Mouse (Mus musculus) myocyte (in vitro differentiated cells): ENCODE results near the gene Gm27027.

Source experiments
- MAX ChIP-seq: IDR thresholded peaks from one replicate; pipeline ENCODE4 v1.6.1; 2011; ENCODE audit warnings: low read depth, mild to moderate bottlenecking, control low read depth
- POLR2A ChIP-seq: IDR thresholded peaks from one replicate; pipeline ENCODE4 v1.6.1; 2011; ENCODE audit warnings: low read depth, mild to moderate bottlenecking, control low read depth, moderate library complexity; ENCODE audit not compliant: insufficient read length

GRCm38 (mm10) chr2:93944855-93945254, 51.3 kb downstream of the Gm27027 start:
- TF ChIP-seq MAX = no peak
- TF ChIP-seq POLR2A = no peak
